Mouse (Mus musculus): Measurements from ENCODE around the gene Dnaic1. TPM values are rescaled to one million over a fixed set of nuclear protein-coding genes. Genes with fewer than 3 reads are reported as not detected.

Gene Dnaic1
- 33.2 and 39.3 TPM in 2 replicates for polyA plus RNA-seq (2015; fragmentation: Nextera tagmentation; extraction: Ambion mirVana)

GRCm38 (mm10) chr4:41569411-41569885 is at the start of gene Dnaic1, which contains the start of gene Fam219a:
Dnaic1 (plus strand) TSS chr4:41569775.
Fam219a (minus strand) TSS chr4:41569538.

GRCm38 (mm10) chr4:41639913-41640507 is 70.4 kb downstream of the Dnaic1 start, which contains the start of gene Enho:
Enho (minus strand) TSS chr4:41640324.

Other genes starting within 250 kb of the Dnaic1 start
- gene Ubap1, start 220.8 kb upstream of the Dnaic1 start, polyA plus RNA-seq (2015; fragmentation: Nextera tagmentation; extraction: Ambion mirVana) = 42.1 and 48.8 TPM in 2 replicates
- gene Kif24, start 104.9 kb upstream of the Dnaic1 start, polyA plus RNA-seq (2015; fragmentation: Nextera tagmentation; extraction: Ambion mirVana) = 0.92 and 1.6 TPM in 2 replicates
- 32.5 and 40.2 TPM in 2 replicates for gene Nudt2, start 104.6 kb upstream of the Dnaic1 start, polyA plus RNA-seq (2015; fragmentation: Nextera tagmentation; extraction: Ambion mirVana)
- 7.5 and 7.8 TPM in 2 replicates for gene AI464131, start 66.7 kb upstream of the Dnaic1 start, polyA plus RNA-seq (2015; fragmentation: Nextera tagmentation; extraction: Ambion mirVana)
- not detected in 2 replicates for gene 1110017D15Rik, start 52.4 kb upstream of the Dnaic1 start, polyA plus RNA-seq (2015; fragmentation: Nextera tagmentation; extraction: Ambion mirVana)
- gene Fam219a, start 237 bp upstream of the Dnaic1 start, polyA plus RNA-seq (2015; fragmentation: Nextera tagmentation; extraction: Ambion mirVana) = 2.5 and 3.2 TPM in 2 replicates
- gene Enho, start 70.5 kb downstream of the Dnaic1 start, polyA plus RNA-seq (2015; fragmentation: Nextera tagmentation; extraction: Ambion mirVana) = 164 and 167 TPM in 2 replicates
- gene Cntfr, start 127.3 kb downstream of the Dnaic1 start, polyA plus RNA-seq (2015; fragmentation: Nextera tagmentation; extraction: Ambion mirVana) = 9.7 and 10.5 TPM in 2 replicates
- gene Il11ra1, start 130.2 kb downstream of the Dnaic1 start, polyA plus RNA-seq (2015; fragmentation: Nextera tagmentation; extraction: Ambion mirVana) = 107 and 116 TPM in 2 replicates
- 32.1 and 36.3 TPM in 2 replicates for gene Rpp25l, start 143.8 kb downstream of the Dnaic1 start, polyA plus RNA-seq (2015; fragmentation: Nextera tagmentation; extraction: Ambion mirVana)
- gene Dctn3, start 153.4 kb downstream of the Dnaic1 start, polyA plus RNA-seq (2015; fragmentation: Nextera tagmentation; extraction: Ambion mirVana) = 98.6 and 120 TPM in 2 replicates
- gene Arid3c, start 161.4 kb downstream of the Dnaic1 start, polyA plus RNA-seq (2015; fragmentation: Nextera tagmentation; extraction: Ambion mirVana) = not detected in 2 replicates
- 22.1 and 24.1 TPM in 2 replicates for gene Galt, start 185.5 kb downstream of the Dnaic1 start, polyA plus RNA-seq (2015; fragmentation: Nextera tagmentation; extraction: Ambion mirVana)
- 71.4 and 78.8 TPM in 2 replicates for gene Sigmar1, start 186.4 kb downstream of the Dnaic1 start, polyA plus RNA-seq (2015; fragmentation: Nextera tagmentation; extraction: Ambion mirVana)
- gene Ccl27a, start 204.5 kb downstream of the Dnaic1 start, polyA plus RNA-seq (2015; fragmentation: Nextera tagmentation; extraction: Ambion mirVana) = 18.4 and 23.2 TPM in 2 replicates

Data from urinary bladder, postnatal 0 days (tissue).